Mouse (Mus musculus): Measurements from ENCODE around the gene Olfr117. TPM values are rescaled to one million over a fixed set of nuclear protein-coding genes. Genes with fewer than 3 reads are reported as not detected.
"Not testable (repeated sequence)": the region's sequence is repeated elsewhere in the genome, so short reads cannot be mapped to it uniquely, and the experiment has no call there.

The Olfr117 gene
- total RNA-seq (2021): not detected
- long read RNA-seq: 0 reads

DNA sequence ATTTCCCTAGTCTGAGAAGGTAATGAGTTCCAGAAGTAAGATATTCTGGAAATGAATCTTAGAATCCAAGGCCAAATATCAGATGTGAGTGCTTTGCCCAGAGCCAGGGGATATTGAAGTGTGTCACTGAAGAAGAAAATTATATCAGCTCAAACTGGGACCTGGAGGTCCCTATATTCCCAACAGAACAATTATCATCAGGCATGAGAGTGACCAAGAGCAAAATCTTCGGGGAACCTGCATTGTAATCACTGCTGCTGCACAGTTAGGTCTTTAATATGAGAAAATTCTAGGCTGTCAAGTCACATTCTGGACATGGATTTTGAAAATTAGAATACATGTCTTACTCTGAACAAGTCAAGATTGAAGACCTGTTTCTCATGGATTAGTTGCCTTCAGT is at the start of gene Olfr117:
Gene Olfr117, minus strand, starts transcription at position 101 of the 400 bp plus-strand sequence.
- no peak for DNase-seq (ENCODE audit: low spot score in 2 of 2)

DNA sequence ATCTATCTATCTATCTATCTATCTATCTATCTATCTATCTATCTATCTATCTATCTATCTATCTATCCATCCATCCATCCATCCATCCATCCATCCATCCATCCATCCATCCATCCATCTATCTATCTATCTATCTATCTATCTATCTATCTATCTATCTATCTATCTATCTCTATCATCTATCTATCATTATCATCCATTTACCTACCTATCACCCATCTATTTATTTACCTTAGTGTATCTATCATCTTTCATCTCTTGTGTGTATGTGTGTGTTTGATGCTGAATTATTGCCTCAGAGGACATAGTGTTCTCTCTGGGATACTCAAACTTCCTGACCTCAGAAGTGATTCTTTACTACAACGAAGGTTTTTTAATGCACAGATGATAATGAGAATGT is 32.7 kb upstream of the Olfr117 start, which contains the start of gene Olfr119:
Gene Olfr119, plus strand, starts transcription at position 301 of the 400 bp plus-strand sequence.
- DNase-seq (ENCODE audit: low spot score in 2 of 2): not testable (repeated sequence)

DNA sequence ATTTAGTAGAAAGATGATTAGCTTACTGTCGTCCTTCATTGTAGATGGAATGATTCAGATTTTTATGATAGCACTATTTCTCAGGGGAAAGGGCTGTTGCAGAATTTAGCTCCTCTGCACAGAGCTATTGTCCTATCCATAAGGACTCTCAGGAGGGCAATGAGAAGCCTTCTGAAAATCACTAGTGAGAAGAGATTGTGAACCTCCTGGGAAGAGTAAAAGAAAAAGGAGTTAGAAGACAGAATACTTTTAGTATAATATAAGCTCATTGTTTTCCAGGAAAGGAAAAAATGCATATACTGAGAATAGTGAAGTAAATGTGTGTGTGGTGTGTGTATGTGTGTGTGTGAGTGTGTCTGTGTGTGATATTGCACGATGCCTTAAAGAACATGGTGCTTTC is 3.1 kb upstream of the Olfr117 start, which contains the start of gene Olfr118:
Gene Olfr118, plus strand, starts transcription at position 301 of the 400 bp plus-strand sequence.
- no peak for DNase-seq (ENCODE audit: low spot score in 2 of 2)

DNA sequence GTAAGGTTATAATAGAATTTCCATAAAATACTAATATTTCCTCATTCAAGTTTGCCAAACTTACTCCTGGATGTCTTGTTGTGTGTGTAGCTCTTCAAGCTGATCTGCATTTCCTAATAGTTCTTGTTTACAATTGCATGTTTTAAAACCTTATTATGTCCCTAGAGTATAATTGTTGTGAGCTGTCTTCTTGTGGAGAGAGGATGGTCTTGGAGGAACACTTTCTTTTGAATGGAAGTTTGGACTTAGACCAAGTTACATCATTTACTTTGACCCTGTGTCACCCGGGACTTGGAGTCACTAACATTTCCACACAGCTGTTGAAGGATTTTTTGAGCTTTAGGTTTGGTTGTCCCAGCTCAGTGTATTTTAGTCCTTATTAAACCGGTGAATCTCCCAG is 36.6 kb downstream of the Olfr117 start, which contains the start of the genes Olfr115 and Olfr116:
Gene Olfr115, minus strand, starts transcription at position 101 of the 400 bp plus-strand sequence.
Gene Olfr116, minus strand, starts transcription at position 191 of the 400 bp plus-strand sequence.
- no peak for DNase-seq (ENCODE audit: low spot score in 2 of 2)

Other genes with a start within 250 kb of the Olfr117 start
- not detected for gene Olfr108, start 218.3 kb downstream of the Olfr117 start, total RNA-seq (2021)
- gene Olfr109, start 204.9 kb downstream of the Olfr117 start, total RNA-seq (2021): not detected
- gene H2-M2, start 180.2 kb downstream of the Olfr117 start, total RNA-seq (2021): not detected
- not detected for gene Olfr110, start 171.3 kb downstream of the Olfr117 start, total RNA-seq (2021)
- gene Olfr111, start 155.8 kb downstream of the Olfr117 start, total RNA-seq (2021): not detected
- gene Olfr112, start 94.3 kb downstream of the Olfr117 start, total RNA-seq (2021): not detected
- gene Olfr113, start 86.1 kb downstream of the Olfr117 start, total RNA-seq (2021): not detected
- gene Olfr114, start 71.0 kb downstream of the Olfr117 start, total RNA-seq (2021): not detected
- not detected for gene Olfr115, start 36.7 kb downstream of the Olfr117 start, total RNA-seq (2021)
- not detected for gene Olfr116, start 36.6 kb downstream of the Olfr117 start, total RNA-seq (2021)
- gene Olfr118, start 3.2 kb upstream of the Olfr117 start, total RNA-seq (2021): not detected
- gene Olfr119, start 32.8 kb upstream of the Olfr117 start, total RNA-seq (2021): not detected
- not detected for gene Olfr120, start 58.0 kb upstream of the Olfr117 start, total RNA-seq (2021)
- gene Olfr121, start 85.1 kb upstream of the Olfr117 start, total RNA-seq (2021): not detected
- not detected for gene Olfr122, start 104.8 kb upstream of the Olfr117 start, total RNA-seq (2021)
- not detected for gene Olfr123, start 129.7 kb upstream of the Olfr117 start, total RNA-seq (2021)
- gene Olfr124, start 136.1 kb upstream of the Olfr117 start, total RNA-seq (2021): not detected
- not detected for gene Olfr125, start 169.2 kb upstream of the Olfr117 start, total RNA-seq (2021)
- gene Olfr126, start 183.7 kb upstream of the Olfr117 start, total RNA-seq (2021): not detected
- not detected for gene Olfr127, start 236.7 kb upstream of the Olfr117 start, total RNA-seq (2021)